Mouse (Mus musculus): ENCODE data around the gene Clec11a. TPM values are rescaled to one million over a fixed set of nuclear protein-coding genes. Genes with fewer than 3 reads are reported as not detected.

Gene Clec11a
- polyA plus RNA-seq (2012; rRNA removed): 9.4 and 11.5 TPM in 2 replicates

- no peak for DNase-seq
- WGBS: 64% methylated on average over 6 of the region's 6 CpGs
- Histone ChIP-seq H3K4me3 (replicated peaks; ENCODE audit: extremely low read depth, low read depth, low read length) (peak within 1 kb of the TSS; percentile 6), H3K4me1 (ENCODE audit: control insufficient read depth, insufficient read depth, low read length) (peaks cover 3% of the 10 kb centered on the region; the same call in 1 of the 2 replicates)
- TF ChIP-seq POLR2A (IDR thresholded peaks at IDR 0.05; ENCODE audit: borderline replicate concordance, extremely low read depth, low read depth, low read length): no peak
- TF ChIP-seq CTCF (IDR thresholded peaks at IDR 0.05; ENCODE audit: insufficient read depth, low read length): no peak
Measured at GRCm38 (mm10) chr7:44306516-44307240, at the start of gene Clec11a. Gene Clec11a, minus strand, starts transcription at chr7:44306902.

- 76% methylated on average over 6 of the region's 6 CpGs for WGBS
- TF ChIP-seq CTCF (IDR thresholded peaks at IDR 0.05; ENCODE audit: insufficient read depth, low read length) (no peak), POLR2A (IDR thresholded peaks at IDR 0.05; ENCODE audit: borderline replicate concordance, extremely low read depth, low read depth, low read length) (no peak)
- Histone ChIP-seq H3K4me1 (ENCODE audit: control insufficient read depth, insufficient read depth, low read length) (peaks cover 3% of the 10 kb centered on the region), H3K4me3 (replicated peaks; ENCODE audit: extremely low read depth, low read depth, low read length) (no peak overlapping the region)
- no peak for DNase-seq
Measured at GRCm38 (mm10) chr7:44355411-44355810, 48.7 kb upstream of the Clec11a start.

GRCm38 (mm10) chr7:44353601-44354340 is 47.1 kb upstream of the Clec11a start:
- peak; percentile 13 for DNase-seq
- 2% methylated on average over 35 of the region's 35 CpGs for WGBS
- H3K4me3 ChIP-seq (replicated peaks; ENCODE audit: extremely low read depth, low read depth, low read length): no peak overlapping the region
- TF ChIP-seq CTCF (IDR thresholded peaks at IDR 0.05; ENCODE audit: insufficient read depth, low read length) (no peak), POLR2A (IDR thresholded peaks at IDR 0.05; ENCODE audit: borderline replicate concordance, extremely low read depth, low read depth, low read length) (no peak)
- H3K4me1 ChIP-seq (ENCODE audit: control insufficient read depth, insufficient read depth, low read length): no peaks in the 10 kb centered on the region

- DNase-seq: no peak
- H3K4me3 ChIP-seq (replicated peaks; ENCODE audit: extremely low read depth, low read depth, low read length): no peak overlapping the region
- 3% methylated on average over 71 of the region's 71 CpGs for WGBS
- no peaks in the 10 kb centered on the region for H3K4me1 ChIP-seq (ENCODE audit: control insufficient read depth, insufficient read depth, low read length)
- TF ChIP-seq CTCF (IDR thresholded peaks at IDR 0.05; ENCODE audit: insufficient read depth, low read length) (no peak), POLR2A (IDR thresholded peaks at IDR 0.05; ENCODE audit: borderline replicate concordance, extremely low read depth, low read depth, low read length) (no peak)
Measured at GRCm38 (mm10) chr7:44352750-44353600, 46.3 kb upstream of the Clec11a start.

- H3K4me3 ChIP-seq (replicated peaks; ENCODE audit: extremely low read depth, low read depth, low read length): no peak overlapping the region
- 5% methylated on average over 71 of the region's 71 CpGs for WGBS
Measured at GRCm38 (mm10) chr7:44351881-44352749, 45.4 kb upstream of the Clec11a start.

GRCm38 (mm10) chr7:44350957-44351711 is 44.4 kb upstream of the Clec11a start:
- Histone ChIP-seq H3K4me3 (replicated peaks; ENCODE audit: extremely low read depth, low read depth, low read length) (no peak overlapping the region), H3K4me1 (ENCODE audit: control insufficient read depth, insufficient read depth, low read length) (no peaks in the 10 kb centered on the region)

More at GRCm38 (mm10) chr7:44351881-44352749, 45.4 kb upstream of the Clec11a start:
- no peak for DNase-seq
- no peaks in the 10 kb centered on the region for H3K4me1 ChIP-seq (ENCODE audit: control insufficient read depth, insufficient read depth, low read length)
- TF ChIP-seq POLR2A (IDR thresholded peaks at IDR 0.05; ENCODE audit: borderline replicate concordance, extremely low read depth, low read depth, low read length): no peak
- TF ChIP-seq CTCF (IDR thresholded peaks at IDR 0.05; ENCODE audit: insufficient read depth, low read length): no peak

GRCm38 (mm10) chr7:44349043-44349442 is 42.3 kb upstream of the Clec11a start:
- WGBS: 25% methylated on average over 3 of the region's 3 CpGs
- Histone ChIP-seq H3K4me1 (ENCODE audit: control insufficient read depth, insufficient read depth, low read length) (no peaks in the 10 kb centered on the region), H3K4me3 (replicated peaks; ENCODE audit: extremely low read depth, low read depth, low read length) (no peak overlapping the region)
- DNase-seq: no peak
- TF ChIP-seq CTCF (IDR thresholded peaks at IDR 0.05; ENCODE audit: insufficient read depth, low read length) (no peak), POLR2A (IDR thresholded peaks at IDR 0.05; ENCODE audit: borderline replicate concordance, extremely low read depth, low read depth, low read length) (no peak)

More at GRCm38 (mm10) chr7:44350957-44351711, 44.4 kb upstream of the Clec11a start:
- TF ChIP-seq POLR2A (IDR thresholded peaks at IDR 0.05; ENCODE audit: borderline replicate concordance, extremely low read depth, low read depth, low read length) (no peak), CTCF (IDR thresholded peaks at IDR 0.05; ENCODE audit: insufficient read depth, low read length) (peak; percentile 48)
- whole genome bisulfite sequencing: 5% methylated on average over 25 of the region's 25 CpGs
- DNase-seq: peak; percentile 62

GRCm38 (mm10) chr7:44344622-44345021 is 37.9 kb upstream of the Clec11a start:
- Histone ChIP-seq H3K4me3 (replicated peaks; ENCODE audit: extremely low read depth, low read depth, low read length) (peak overlapping the region; percentile 49), H3K4me1 (ENCODE audit: control insufficient read depth, insufficient read depth, low read length) (no peaks in the 10 kb centered on the region)
- 56% methylated on average over 12 of the region's 12 CpGs for WGBS
- DNase-seq: no peak
- TF ChIP-seq CTCF (IDR thresholded peaks at IDR 0.05; ENCODE audit: insufficient read depth, low read length) (no peak), POLR2A (IDR thresholded peaks at IDR 0.05; ENCODE audit: borderline replicate concordance, extremely low read depth, low read depth, low read length) (no peak)

Data from lung, adult 2 months (tissue).